Mouse (Mus musculus) liver, embryonic 12.5 days (tissue): ENCODE results near the gene Hook1. TPM values are rescaled to one million over a fixed set of nuclear protein-coding genes. Genes with fewer than 3 reads are reported as not detected.

Experiments used
- ATAC-seq: fragments of 200-750 bp; cut with Nextera tagmentation; 2 replicates; pipeline ENCODE4 v1.8.0; 2017; ENCODE audit warnings: moderate number of reproducible peaks, mild to moderate bottlenecking, moderate library complexity
- H3K27ac ChIP-seq: fragments of 300-500 bp; sonication (generic); 2 replicates; pipeline ENCODE4 v1.5.1; 2016; ENCODE audit warnings: mild to moderate bottlenecking
- H3K27me3 ChIP-seq: fragments of 300-500 bp; sonication (generic); replicated peaks from 2 replicates; pipeline ENCODE4 v1.6.1; 2016; ENCODE audit warnings: mild to moderate bottlenecking, moderate library complexity
- H3K36me3 ChIP-seq: fragments of 300-500 bp; sonication (generic); 2 replicates; pipeline ENCODE4 v1.6.1; 2016; ENCODE audit warnings: mild to moderate bottlenecking, moderate library complexity
- H3K4me1 ChIP-seq: fragments of 300-500 bp; sonication (generic); 2 replicates; pipeline ENCODE4 v1.6.1; 2016
- H3K4me2 ChIP-seq: fragments of 300-500 bp; sonication (generic); 2 replicates; pipeline ENCODE4 v1.6.1; 2016; ENCODE audit warnings: mild to moderate bottlenecking, moderate library complexity
- H3K4me3 ChIP-seq: fragments of 300-500 bp; sonication (generic); 2 replicates; pipeline ENCODE4 v1.5.1; 2016; ENCODE audit warnings: mild to moderate bottlenecking, moderate library complexity
- H3K9ac ChIP-seq: fragments of 300-500 bp; sonication (generic); 2 replicates; pipeline ENCODE4 v1.6.1; 2016; ENCODE audit warnings: mild to moderate bottlenecking, moderate library complexity
- H3K9me3 ChIP-seq: fragments of 300-500 bp; sonication (generic); replicated peaks from 2 replicates; pipeline ENCODE4 v1.6.1; 2016; ENCODE audit warnings: mild to moderate bottlenecking, moderate library complexity
- WGBS: fragments of 180-500 bp; shearing (Covaris S2); methylation state at CpG from one replicate; pipeline ENCODE4 v1.1.7; 2016; ENCODE audit not compliant: insufficient replicate concordance; 5-methylcytosine and 5-hydroxymethylcytosine counted together
- polyA plus RNA-seq: library from polyadenylated mRNA; unstranded; fragments of >200 nt; fragmentation: Nextera tagmentation; extraction: Ambion mirVana; gene quantifications from 2 replicates; pipeline ENCODE4 v1.2.1, GENCODE M21; 2016

The Hook1 gene
- 6.6 and 7.2 TPM in 2 replicates for polyA plus RNA-seq

DNA sequence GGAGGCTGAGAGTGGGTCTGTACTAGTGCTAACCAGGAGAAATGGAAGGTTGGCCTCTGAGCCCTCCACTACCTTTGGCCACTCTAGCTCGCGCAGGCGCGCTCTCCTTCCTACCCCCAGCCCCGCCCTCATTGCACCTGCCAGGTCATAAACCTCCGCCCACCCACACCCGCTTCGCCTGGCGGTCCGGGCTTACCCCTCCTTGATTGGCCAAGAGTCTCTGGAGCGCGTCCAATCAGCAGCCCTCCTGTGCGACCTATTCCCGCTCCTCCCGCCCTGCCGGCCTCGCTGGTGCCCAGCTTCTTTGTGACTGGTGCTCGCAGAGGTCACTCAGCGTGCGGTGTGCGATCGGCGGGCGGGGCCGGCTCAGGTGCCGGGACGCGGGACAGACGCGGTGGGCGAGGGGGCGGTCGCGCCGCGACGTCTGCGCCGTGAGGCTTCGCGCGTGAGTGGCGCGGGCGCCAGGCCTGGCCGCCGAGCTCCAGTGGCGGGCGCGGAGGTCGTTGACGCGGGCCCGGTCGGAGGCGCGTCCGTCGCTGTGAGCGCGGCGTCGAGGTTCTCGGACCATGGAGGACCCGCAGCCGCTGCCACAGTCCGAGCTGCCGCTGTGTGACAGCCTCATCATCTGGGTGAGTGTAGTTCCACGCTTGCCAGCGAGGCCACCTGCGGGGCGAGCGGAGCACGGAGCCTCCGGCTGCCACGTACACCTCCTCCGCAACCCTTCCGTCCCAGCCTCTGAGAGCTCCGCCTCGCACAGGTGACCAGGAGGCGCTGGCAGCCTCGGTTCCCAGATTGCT lies at the start of gene Hook1:
TSS of gene Hook1 (plus strand) at position 313 of the 797 bp plus-strand sequence.
- Histone ChIP-seq H3K9me3 (no peaks in the 10 kb centered on the region), H3K4me3 (peak within 1 kb of the TSS; percentile 60), H3K4me1 (peaks cover 5% of the 10 kb centered on the region), H3K4me2 (peak within 1 kb of the TSS; percentile 72), H3K9ac (peak within 1 kb of the TSS; percentile 53), H3K27ac (no peak within 1 kb of the TSS), H3K27me3 (peaks cover 12% of the 10 kb centered on the region), H3K36me3 (no peaks in the 10 kb centered on the region)
- ATAC-seq = peak; percentile 98
- 1% methylated on average over 82 of the region's 82 CpGs for WGBS

DNA sequence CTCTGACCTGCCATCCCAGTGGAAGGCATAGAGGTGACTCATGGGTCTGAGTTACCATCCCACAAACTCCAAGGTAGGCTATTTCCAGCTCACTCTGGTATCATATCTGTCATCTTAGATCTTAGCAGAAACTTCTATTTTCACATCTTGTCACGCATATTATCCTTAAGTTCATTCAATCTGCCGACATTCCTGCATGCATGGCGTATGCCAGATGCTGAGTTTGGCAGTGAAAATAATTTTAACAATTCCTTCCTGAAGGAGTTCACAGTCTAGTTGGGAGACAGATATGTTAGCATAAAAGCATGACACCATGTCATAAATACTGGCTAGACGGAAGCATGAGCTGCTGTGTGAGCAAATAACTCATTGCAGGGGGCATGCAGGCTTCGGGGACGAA lies 49.3 kb upstream of the Hook1 start:
- no peak overlapping the region for H3K9ac ChIP-seq
- H3K36me3 ChIP-seq = no peaks in the 10 kb centered on the region
- no peak overlapping the region for H3K27ac ChIP-seq
- WGBS = 67% methylated on average over 6 of the region's 6 CpGs
- no peaks in the 10 kb centered on the region for H3K9me3 ChIP-seq
- H3K4me2 ChIP-seq = no peak overlapping the region
- no peak for ATAC-seq
- H3K4me3 ChIP-seq = no peak overlapping the region
- no peaks in the 10 kb centered on the region for H3K4me1 ChIP-seq
- no peaks in the 10 kb centered on the region for H3K27me3 ChIP-seq

DNA sequence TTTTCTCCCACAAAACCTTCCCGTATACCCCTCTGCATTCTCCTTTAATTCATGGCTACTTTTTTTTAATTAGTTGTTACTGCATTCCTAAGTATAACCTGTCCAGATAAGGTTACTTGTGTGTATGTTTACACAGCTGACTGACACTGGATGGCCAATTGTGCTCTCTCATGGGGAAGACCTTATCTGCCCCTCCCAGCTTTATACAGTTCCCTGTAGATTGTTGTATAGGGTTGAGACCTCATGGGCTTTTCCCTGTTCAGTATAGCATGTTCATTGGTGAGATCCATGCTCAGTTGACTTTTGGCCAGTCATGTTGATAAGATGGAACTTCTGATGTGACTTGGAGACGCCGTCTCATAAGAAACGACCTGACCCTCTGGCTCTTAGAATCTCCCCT lies 46.6 kb upstream of the Hook1 start:
- H3K9ac ChIP-seq = no peak overlapping the region
- no peaks in the 10 kb centered on the region for H3K36me3 ChIP-seq
- ATAC-seq = no peak
- no peak overlapping the region for H3K4me3 ChIP-seq
- no peak overlapping the region for H3K27ac ChIP-seq
- H3K27me3 ChIP-seq = no peaks in the 10 kb centered on the region
- no peaks in the 10 kb centered on the region for H3K9me3 ChIP-seq
- WGBS = 58% methylated on average over 4 of the region's 4 CpGs
- no peaks in the 10 kb centered on the region for H3K4me1 ChIP-seq
- H3K4me2 ChIP-seq = no peak overlapping the region

DNA sequence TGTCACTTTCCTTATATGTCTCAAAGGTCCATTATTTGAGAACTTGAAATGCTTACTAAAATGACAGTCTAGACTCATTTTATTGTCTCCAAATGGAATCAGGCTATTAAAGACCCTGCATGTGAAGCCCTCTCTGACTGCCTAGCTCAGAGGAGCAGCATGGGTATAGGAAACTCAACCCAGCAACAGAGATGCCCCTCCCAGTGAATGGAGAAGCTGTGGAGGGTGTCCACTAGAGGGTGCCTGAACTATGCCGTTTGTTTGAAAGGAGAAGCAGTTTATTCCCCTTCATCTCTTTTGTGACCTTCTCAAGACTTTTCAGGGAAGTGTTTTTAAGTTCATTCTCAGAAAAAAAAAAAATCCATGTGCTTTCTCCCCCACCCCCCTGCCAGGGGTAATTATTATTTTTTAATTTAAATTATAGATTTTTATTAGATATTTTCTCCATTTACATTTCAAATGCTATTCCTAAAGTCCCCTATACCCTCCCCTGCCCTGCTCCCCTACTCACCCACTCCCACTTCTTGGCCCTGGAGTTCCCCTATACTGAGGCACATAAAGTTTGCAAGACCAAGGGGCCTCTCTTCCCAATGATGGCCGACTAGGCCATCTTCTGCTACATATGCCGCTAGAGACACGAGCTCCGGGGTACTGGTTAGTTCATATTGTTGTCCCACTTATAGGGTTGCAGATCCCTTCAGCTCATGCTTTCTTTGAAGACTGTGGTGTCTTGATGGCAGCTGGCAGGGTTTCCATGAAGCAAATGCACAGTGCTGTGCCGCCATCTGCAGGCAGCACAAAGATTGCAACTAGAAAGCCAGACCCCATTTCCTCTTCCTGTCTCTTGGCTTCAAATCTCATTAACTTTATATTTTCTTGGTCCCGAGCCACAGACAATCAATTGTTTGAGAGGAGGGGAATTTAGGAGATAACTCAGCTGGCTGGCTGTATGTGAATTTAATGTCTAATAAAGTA lies 42.5 kb upstream of the Hook1 start:
- H3K27ac ChIP-seq = no peak overlapping the region
- no peaks in the 10 kb centered on the region for H3K9me3 ChIP-seq
- H3K27me3 ChIP-seq = no peaks in the 10 kb centered on the region
- no peaks in the 10 kb centered on the region for H3K36me3 ChIP-seq
- no peak for ATAC-seq
- no peak overlapping the region for H3K4me2 ChIP-seq
- H3K4me3 ChIP-seq = no peak overlapping the region
- H3K9ac ChIP-seq = no peak overlapping the region
- 11% methylated on average over 7 of the region's 7 CpGs for WGBS
- H3K4me1 ChIP-seq = no peaks in the 10 kb centered on the region

DNA sequence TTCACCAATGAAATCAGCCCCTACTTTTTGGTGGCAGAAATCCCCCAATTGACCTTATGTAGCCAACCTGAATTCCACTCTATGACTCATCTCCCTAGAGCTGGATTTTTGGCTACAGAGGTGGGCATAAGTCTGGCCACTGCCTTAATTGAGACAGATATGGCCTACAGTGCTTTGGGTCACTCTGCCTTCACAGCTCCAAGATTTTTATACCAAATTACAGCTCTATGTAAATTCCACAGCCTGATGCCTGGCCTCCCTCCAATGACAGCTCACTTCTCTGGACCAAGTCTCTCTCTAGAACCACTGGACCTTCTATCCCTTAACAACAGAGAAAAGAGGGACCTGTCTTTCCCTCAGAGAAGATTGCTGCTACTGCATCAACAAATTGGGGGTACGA lies 38.2 kb upstream of the Hook1 start:
- Histone ChIP-seq H3K27ac (no peak overlapping the region), H3K9me3 (no peaks in the 10 kb centered on the region), H3K4me1 (no peaks in the 10 kb centered on the region), H3K4me2 (no peak overlapping the region), H3K4me3 (no peak overlapping the region), H3K36me3 (no peaks in the 10 kb centered on the region), H3K9ac (no peak overlapping the region), H3K27me3 (no peaks in the 10 kb centered on the region)
- WGBS = 57% methylated on average over 1 of the region's 1 CpGs
- no peak for ATAC-seq

DNA sequence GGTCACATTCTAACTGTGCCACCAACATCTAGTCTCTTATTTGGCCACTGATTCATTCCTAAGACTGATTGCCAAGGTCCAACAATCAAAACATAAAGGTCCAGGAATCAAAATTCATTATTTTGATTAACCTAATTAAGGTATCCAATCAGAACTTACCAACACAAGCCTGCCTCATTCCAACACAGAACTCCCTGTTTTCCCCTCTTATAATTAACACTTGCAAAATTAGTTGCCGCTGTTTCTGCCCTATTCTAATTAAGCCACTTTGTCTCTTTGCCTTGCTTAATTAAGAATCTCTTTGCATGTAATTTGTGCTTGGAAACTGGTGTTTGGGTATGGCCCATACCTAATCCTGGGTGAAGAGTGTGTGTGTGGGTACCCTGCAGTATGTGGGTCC lies 37.1 kb upstream of the Hook1 start:
- WGBS = 74% methylated on average over 1 of the region's 1 CpGs
- Histone ChIP-seq H3K9ac (no peak overlapping the region), H3K4me2 (no peak overlapping the region)

DNA sequence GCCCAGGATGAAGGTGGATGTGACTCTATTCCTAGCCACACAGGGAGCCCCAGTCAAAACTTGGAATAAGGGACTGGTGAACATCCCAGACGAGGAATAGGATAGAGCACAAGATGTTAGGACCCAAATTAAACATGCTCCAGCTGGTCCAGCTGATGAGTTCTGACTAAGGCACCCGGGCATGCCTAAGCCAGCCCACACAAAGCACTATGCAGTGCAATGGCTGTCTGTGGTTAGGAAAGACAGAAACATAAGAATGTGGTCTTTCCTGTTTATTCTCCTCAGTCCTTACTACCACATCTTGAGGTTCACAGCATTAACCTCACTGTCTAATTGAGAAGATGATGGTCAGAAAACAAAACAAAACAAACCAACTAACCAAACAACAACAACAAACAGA lies 35.7 kb upstream of the Hook1 start:
- Histone ChIP-seq H3K27me3 (no peaks in the 10 kb centered on the region), H3K36me3 (no peaks in the 10 kb centered on the region), H3K4me1 (no peaks in the 10 kb centered on the region), H3K4me2 (no peak overlapping the region), H3K4me3 (no peak overlapping the region), H3K9ac (no peak overlapping the region), H3K27ac (no peak overlapping the region), H3K9me3 (no peaks in the 10 kb centered on the region)
- no peak for ATAC-seq
- WGBS = 40% methylated on average over 2 of the region's 2 CpGs

More for the DNA sequence above, 37.1 kb upstream of the Hook1 start:
- Histone ChIP-seq H3K36me3 (no peaks in the 10 kb centered on the region), H3K9me3 (no peaks in the 10 kb centered on the region), H3K4me3 (no peak overlapping the region), H3K4me1 (no peaks in the 10 kb centered on the region), H3K27ac (no peak overlapping the region), H3K27me3 (no peaks in the 10 kb centered on the region)
- ATAC-seq = no peak

DNA sequence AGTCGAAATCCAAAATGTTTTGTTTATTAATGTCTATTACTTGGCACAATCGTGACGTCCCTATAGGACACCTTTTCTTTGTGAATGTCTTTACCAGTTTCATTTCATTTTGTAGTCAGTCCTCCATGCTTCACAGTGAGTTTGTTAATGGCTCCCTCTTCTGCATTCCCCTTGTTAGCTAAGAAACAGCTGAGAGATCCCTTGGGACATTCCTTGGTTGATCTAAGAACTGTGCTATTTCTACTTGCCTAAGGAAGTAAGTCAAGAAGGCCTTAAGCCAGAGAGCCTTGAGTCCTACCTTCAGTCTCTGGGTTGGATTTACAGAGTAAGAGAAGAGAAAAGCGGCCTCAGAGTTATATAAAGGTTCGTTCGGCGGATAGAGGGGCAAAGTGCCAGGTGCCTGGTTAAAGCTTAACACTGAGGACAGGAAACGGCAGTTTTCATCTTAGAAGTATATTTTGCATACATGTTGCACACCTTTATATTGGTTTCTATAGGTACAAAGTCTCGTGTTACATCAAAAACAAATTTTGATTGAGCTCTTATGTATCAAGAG lies 33.2 kb upstream of the Hook1 start:
- ATAC-seq = no peak
- 70% methylated on average over 9 of the region's 9 CpGs for WGBS
- Histone ChIP-seq H3K27me3 (no peaks in the 10 kb centered on the region), H3K4me1 (no peaks in the 10 kb centered on the region), H3K9me3 (no peaks in the 10 kb centered on the region), H3K4me2 (no peak overlapping the region), H3K27ac (no peak overlapping the region), H3K36me3 (no peaks in the 10 kb centered on the region), H3K4me3 (no peak overlapping the region), H3K9ac (no peak overlapping the region)

DNA sequence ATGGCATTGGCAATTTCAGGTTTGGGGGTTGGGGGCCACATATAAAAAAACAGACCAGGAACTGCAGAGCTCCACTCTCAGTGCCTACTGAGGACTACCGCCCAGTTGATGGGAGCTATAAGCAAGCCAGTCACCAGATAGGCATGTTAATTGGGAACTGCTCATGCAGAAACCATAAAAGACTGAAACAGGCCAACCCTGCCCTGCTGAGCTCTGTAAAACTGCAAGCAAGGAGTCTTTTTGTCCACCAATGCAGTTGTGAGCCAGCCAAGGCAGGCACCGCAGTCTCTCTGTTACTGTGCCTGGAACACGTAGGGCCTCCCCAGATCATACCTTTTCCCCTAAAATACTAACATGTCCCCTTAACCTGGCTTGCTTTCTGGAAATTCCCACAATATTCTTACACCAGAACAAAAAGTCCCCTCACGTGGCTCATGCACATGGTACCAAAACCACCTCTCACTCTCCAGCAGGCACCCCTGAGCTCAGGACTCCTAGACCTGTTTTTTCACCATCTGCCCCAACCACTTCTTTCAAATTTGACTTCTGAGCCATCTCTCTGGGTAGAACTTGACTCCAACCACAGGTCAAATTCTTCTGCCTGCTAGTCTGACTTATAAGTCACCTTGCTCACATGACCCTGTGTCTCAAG lies 32.5 kb upstream of the Hook1 start:
- no peak for ATAC-seq
- Histone ChIP-seq H3K4me1 (no peaks in the 10 kb centered on the region), H3K27me3 (no peaks in the 10 kb centered on the region), H3K9ac (no peak overlapping the region), H3K9me3 (no peaks in the 10 kb centered on the region), H3K27ac (no peak overlapping the region), H3K4me2 (no peak overlapping the region), H3K4me3 (no peak overlapping the region), H3K36me3 (no peaks in the 10 kb centered on the region)
- WGBS = 72% methylated on average over 4 of the region's 4 CpGs

DNA sequence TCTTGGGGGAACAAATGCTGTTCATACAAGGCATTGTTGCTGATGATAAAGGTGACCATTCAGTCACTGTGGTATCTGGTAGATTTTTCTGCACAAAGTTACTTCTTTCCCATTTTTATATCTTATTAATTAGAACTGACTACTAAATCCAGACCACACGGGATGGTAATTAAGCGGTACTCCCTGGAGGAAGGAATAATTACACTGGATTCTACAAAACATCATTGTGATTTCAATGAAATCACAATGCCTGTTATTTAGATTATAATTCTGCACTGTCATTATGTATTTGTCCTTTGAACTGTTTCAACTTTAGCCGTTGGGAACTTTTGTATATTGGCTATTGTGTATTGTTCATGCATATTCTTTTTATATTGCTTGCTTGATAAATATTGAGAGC lies 28.3 kb upstream of the Hook1 start:
- H3K4me2 ChIP-seq = no peak overlapping the region
- no peak overlapping the region for H3K4me3 ChIP-seq
- H3K9me3 ChIP-seq = no peaks in the 10 kb centered on the region
- H3K9ac ChIP-seq = no peak overlapping the region
- ATAC-seq = no peak
- H3K36me3 ChIP-seq = no peaks in the 10 kb centered on the region
- 73% methylated on average over 3 of the region's 3 CpGs for WGBS
- H3K27me3 ChIP-seq = no peaks in the 10 kb centered on the region
- H3K27ac ChIP-seq = no peak overlapping the region
- no peaks in the 10 kb centered on the region for H3K4me1 ChIP-seq

DNA sequence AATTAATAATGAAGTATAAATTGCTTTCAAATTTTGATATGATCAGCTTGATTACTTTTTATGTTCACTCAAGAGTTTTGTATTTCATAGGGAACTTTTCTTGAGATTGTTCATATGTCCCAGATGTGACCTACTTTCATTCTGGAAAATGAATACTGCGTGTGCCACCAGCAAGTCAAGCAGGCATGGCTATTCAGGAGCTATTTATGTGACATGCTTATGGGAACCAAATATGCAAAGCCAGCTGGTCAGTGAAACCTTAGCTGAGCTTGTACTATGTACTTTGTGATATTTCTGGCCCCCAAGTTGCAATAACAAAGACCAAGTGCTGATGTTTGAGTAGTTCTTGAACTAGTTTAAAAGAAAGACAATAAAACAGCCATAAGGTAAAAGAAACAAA lies 19.1 kb upstream of the Hook1 start:
- H3K9ac ChIP-seq = no peak overlapping the region
- H3K27ac ChIP-seq = no peak overlapping the region
- H3K27me3 ChIP-seq = no peaks in the 10 kb centered on the region
- no peak overlapping the region for H3K4me2 ChIP-seq
- no peaks in the 10 kb centered on the region for H3K9me3 ChIP-seq
- no peaks in the 10 kb centered on the region for H3K36me3 ChIP-seq
- no peak for ATAC-seq
- 66% methylated on average over 1 of the region's 1 CpGs for WGBS
- no peak overlapping the region for H3K4me3 ChIP-seq
- no peaks in the 10 kb centered on the region for H3K4me1 ChIP-seq

DNA sequence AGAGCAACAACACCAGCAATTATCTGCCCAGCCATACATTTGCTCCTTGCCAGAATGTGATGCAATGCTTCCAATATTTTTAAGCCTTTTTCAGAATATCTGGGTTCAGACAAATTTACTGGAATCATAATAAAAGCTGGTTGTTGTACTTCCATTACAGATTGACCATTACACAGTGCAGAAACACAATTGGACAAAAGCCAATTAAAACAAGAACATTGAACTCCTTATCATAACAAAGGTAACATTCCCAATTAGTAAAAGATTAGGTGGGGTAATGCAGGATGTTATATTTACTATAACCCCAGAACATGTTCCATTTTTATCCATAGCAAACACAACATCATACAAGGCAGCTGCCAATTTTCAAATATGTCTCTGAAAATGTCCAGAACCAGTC lies 13.7 kb upstream of the Hook1 start:
- Histone ChIP-seq H3K27ac (no peak overlapping the region), H3K9ac (no peak overlapping the region), H3K9me3 (no peaks in the 10 kb centered on the region), H3K4me1 (no peaks in the 10 kb centered on the region), H3K4me2 (no peak overlapping the region), H3K27me3 (no peaks in the 10 kb centered on the region), H3K36me3 (no peaks in the 10 kb centered on the region), H3K4me3 (no peak overlapping the region)
- no peak for ATAC-seq
